Mouse (Mus musculus) hindbrain, embryonic 15.5 days (tissue): Measurements from ENCODE around the gene Zfp865. TPM values are rescaled to one million over a fixed set of nuclear protein-coding genes. Genes with fewer than 3 reads are reported as not detected.
A peak's percentile ranks its signal among the peaks of the same experiment; 100 is the strongest.

ENCODE experiments used
- ATAC-seq: fragments of 200-750 bp; cut with Nextera tagmentation; 2 replicates; pipeline ENCODE4 v1.8.0; 2017; ENCODE audit warnings: low read depth, moderate number of reproducible peaks, moderate TSS enrichment; ENCODE audit not compliant: low FRiP score
- H3K27ac ChIP-seq: fragments of 300-500 bp; sonication (generic); replicated peaks from 2 replicates; pipeline ENCODE4 v1.5.1; 2015; ENCODE audit warnings: mild to moderate bottlenecking, inconsistent platforms
- H3K27me3 ChIP-seq: fragments of 300-500 bp; sonication (generic); 2 replicates; pipeline ENCODE4 v1.6.1; 2015; ENCODE audit warnings: control low read depth, inconsistent platforms
- H3K36me3 ChIP-seq: fragments of 300-500 bp; sonication (generic); 2 replicates; pipeline ENCODE4 v1.6.1; 2015; ENCODE audit warnings: control low read depth, inconsistent platforms
- H3K4me1 ChIP-seq: fragments of 300-500 bp; sonication (generic); replicated peaks from 2 replicates; pipeline ENCODE4 v1.6.1; 2015; ENCODE audit warnings: control low read depth, inconsistent platforms
- H3K4me2 ChIP-seq: fragments of 300-500 bp; sonication (generic); 2 replicates; pipeline ENCODE4 v1.6.1; 2015; ENCODE audit warnings: moderate library complexity, mild to moderate bottlenecking, inconsistent platforms
- H3K4me3 ChIP-seq: fragments of 300-500 bp; sonication (generic); 2 replicates; pipeline ENCODE4 v1.5.1; 2015; ENCODE audit warnings: mild to moderate bottlenecking, inconsistent platforms
- H3K9ac ChIP-seq: fragments of 300-500 bp; sonication (generic); 2 replicates; pipeline ENCODE4 v1.6.1; 2015; ENCODE audit warnings: inconsistent platforms
- H3K9me3 ChIP-seq: fragments of 300-500 bp; sonication (generic); 2 replicates; pipeline ENCODE4 v1.6.1; 2016; ENCODE audit warnings: control low read depth, inconsistent platforms
- WGBS: fragments of 180-500 bp; shearing (Covaris S2); methylation state at CpG from one replicate; pipeline ENCODE4 v1.1.7; 2015; 5-methylcytosine and 5-hydroxymethylcytosine counted together
- polyA plus RNA-seq: library from polyadenylated mRNA; unstranded; fragments of >200 nt; fragmentation: Nextera tagmentation; extraction: Ambion mirVana; gene quantifications from 2 replicates; pipeline ENCODE4 v1.2.1, GENCODE M21; 2015

The Zfp865 gene
- polyA plus RNA-seq, 1 experiment from 2014 or later: 7.5 TPM

DNA sequence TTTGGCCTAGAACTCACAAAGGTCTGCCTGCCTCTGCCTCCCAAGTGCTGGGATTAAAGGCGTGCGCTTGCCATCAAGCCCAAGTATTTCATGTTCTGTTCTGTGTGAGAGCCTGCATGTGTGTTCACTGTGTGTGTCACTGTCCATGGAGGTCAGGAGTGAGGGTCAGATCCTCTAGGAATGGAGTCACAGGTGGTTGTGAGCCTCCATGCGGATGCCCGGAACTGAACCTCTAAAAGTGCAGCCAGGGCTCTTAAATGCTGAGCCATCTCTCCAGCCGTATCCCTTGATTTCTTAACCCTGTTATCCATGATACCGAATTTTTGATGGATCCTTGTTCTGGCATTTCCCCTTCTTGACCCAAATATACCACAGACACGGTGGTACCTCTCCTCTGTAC lies 16.9 kb downstream of the Zfp865 start:
- ATAC-seq: no peak
- Histone ChIP-seq H3K4me3 (no peak overlapping the region), H3K9me3 (no peaks in the 10 kb centered on the region), H3K36me3 (peaks cover 33% of the 10 kb centered on the region), H3K4me2 (peak overlapping the region; percentile 58), H3K27me3 (no peaks in the 10 kb centered on the region), H3K4me1 (peaks cover 21% of the 10 kb centered on the region), H3K27ac (no peak overlapping the region), H3K9ac (no peak overlapping the region)
- WGBS: 95% methylated on average over 7 of the region's 7 CpGs

DNA sequence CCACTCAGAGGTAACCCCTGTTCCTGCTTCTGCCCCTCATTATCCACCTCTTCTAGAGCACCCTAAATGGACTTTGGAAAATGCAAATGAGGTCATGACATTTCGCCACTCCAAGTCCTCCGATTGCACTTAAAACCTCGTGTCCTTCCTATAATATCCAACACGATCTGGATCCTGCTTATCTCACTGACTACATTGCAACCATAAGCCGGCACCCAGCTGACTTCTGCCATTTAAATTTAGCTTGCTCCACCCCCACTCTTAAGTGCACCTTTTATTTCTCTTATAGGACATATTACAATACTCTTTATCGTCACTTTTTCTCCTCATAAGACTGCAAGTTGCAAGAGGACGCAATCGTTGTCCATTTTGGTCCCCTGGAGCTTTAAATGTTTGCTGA lies 17.3 kb downstream of the Zfp865 start:
- ATAC-seq: no peak
- H3K27ac ChIP-seq: peak overlapping the region; percentile 98
- peaks cover 28% of the 10 kb centered on the region for H3K36me3 ChIP-seq
- H3K4me3 ChIP-seq: peak overlapping the region; percentile 68
- H3K9me3 ChIP-seq: no peaks in the 10 kb centered on the region
- H3K27me3 ChIP-seq: no peaks in the 10 kb centered on the region
- WGBS: 84% methylated on average over 8 of the region's 8 CpGs
- H3K4me1 ChIP-seq: peaks cover 21% of the 10 kb centered on the region
- H3K9ac ChIP-seq: peak overlapping the region; percentile 82; the same call in 1 of the 2 replicates
- peak overlapping the region; percentile 58 for H3K4me2 ChIP-seq

DNA sequence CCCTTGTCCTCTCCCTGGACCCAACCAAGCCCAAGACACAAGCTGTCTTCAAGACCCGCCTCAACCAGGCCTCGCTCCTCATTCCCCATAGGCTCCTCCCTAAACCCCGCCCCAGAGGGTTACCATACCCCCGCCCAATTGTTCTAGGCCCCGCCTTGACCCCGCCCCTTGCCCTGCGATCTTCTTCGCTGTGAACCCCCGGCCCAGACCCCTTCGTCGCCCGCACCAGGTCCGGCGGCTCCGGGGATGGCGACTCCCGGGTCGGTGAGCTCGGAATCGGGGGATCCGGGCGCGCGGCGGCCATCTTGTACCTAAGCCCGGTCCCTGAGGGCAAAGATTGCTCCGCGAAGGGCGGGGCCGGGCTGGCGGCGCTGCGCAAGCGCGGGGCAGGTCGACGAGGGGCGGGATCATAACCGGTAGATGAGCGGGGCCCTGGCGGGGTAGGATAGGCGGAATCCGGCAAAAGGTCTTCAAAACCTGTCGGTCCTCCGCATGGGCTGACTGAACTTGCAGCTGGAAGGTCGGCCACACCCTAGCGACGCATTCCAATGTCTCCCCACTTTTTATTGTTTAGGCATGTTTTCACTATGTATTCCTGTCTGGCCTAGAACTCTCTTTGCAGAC lies 18.0 kb downstream of the Zfp865 start, which contains the start of gene Zfp784:
TSS of gene Zfp784 (minus strand) at position 338 of the 624 bp plus-strand sequence.
- no peaks in the 10 kb centered on the region for H3K9me3 ChIP-seq
- peak within 1 kb of the TSS; percentile 82 for H3K9ac ChIP-seq
- 0% methylated on average over 48 of the region's 48 CpGs for WGBS
- no peaks in the 10 kb centered on the region for H3K27me3 ChIP-seq
- peaks cover 21% of the 10 kb centered on the region for H3K4me1 ChIP-seq
- H3K27ac ChIP-seq: peak within 1 kb of the TSS; percentile 98
- peaks cover 24% of the 10 kb centered on the region for H3K36me3 ChIP-seq
- ATAC-seq: peak; percentile 96
- H3K4me2 ChIP-seq: peak within 1 kb of the TSS; percentile 58
- H3K4me3 ChIP-seq: peak within 1 kb of the TSS; percentile 68

GRCm38 (mm10) chr7:5038940-5039339 lies 18.8 kb downstream of the Zfp865 start:
- Histone ChIP-seq H3K36me3 (peaks cover 18% of the 10 kb centered on the region), H3K27me3 (no peaks in the 10 kb centered on the region), H3K4me2 (peak overlapping the region; percentile 58), H3K9me3 (no peaks in the 10 kb centered on the region), H3K4me3 (peak overlapping the region; percentile 68), H3K27ac (peak overlapping the region; percentile 98), H3K9ac (peak overlapping the region; percentile 82), H3K4me1 (peaks cover 21% of the 10 kb centered on the region)
- no peak for ATAC-seq
- WGBS: 35% methylated on average over 5 of the region's 5 CpGs

DNA sequence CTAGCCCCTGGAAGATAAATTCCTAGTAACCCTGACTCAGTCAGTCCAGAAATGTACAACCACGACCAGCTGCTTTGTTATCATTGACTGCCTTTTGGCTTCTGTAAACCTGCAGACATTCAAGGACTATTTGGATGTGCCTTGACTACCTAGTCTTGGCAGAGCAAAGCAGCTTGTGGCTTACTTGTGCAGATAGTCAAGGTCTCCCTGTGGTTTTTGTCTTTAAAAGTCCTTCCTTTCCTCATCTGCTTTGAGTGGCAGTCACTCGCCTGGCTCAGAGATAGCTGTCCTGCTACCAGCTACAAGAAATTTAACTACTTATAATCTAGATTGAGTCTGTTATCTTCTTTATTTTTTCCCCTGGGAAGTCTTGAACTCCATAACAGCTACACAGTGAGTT lies 24.8 kb downstream of the Zfp865 start:
- no peak overlapping the region for H3K4me2 ChIP-seq
- no peak for ATAC-seq
- H3K27me3 ChIP-seq: no peaks in the 10 kb centered on the region
- no peaks in the 10 kb centered on the region for H3K36me3 ChIP-seq
- no peak overlapping the region for H3K27ac ChIP-seq
- H3K4me1 ChIP-seq: peaks cover 1% of the 10 kb centered on the region; the same call in 1 of the 2 replicates
- 76% methylated on average over 2 of the region's 2 CpGs for WGBS
- H3K4me3 ChIP-seq: no peak overlapping the region
- H3K9ac ChIP-seq: no peak overlapping the region
- no peaks in the 10 kb centered on the region for H3K9me3 ChIP-seq

GRCm38 (mm10) chr7:5046112-5046511 lies 25.9 kb downstream of the Zfp865 start:
- peaks cover 8% of the 10 kb centered on the region for H3K4me1 ChIP-seq
- 67% methylated on average over 2 of the region's 2 CpGs for WGBS
- H3K27ac ChIP-seq: no peak overlapping the region
- H3K4me2 ChIP-seq: no peak overlapping the region
- H3K4me3 ChIP-seq: no peak overlapping the region
- H3K9me3 ChIP-seq: no peaks in the 10 kb centered on the region
- H3K27me3 ChIP-seq: no peaks in the 10 kb centered on the region
- H3K36me3 ChIP-seq: no peaks in the 10 kb centered on the region
- no peak overlapping the region for H3K9ac ChIP-seq
- no peak for ATAC-seq

- peaks cover 13% of the 10 kb centered on the region for H3K4me1 ChIP-seq
- no peaks in the 10 kb centered on the region for H3K36me3 ChIP-seq
- 23% methylated on average over 2 of the region's 2 CpGs for WGBS
- H3K4me3 ChIP-seq: no peak overlapping the region
- H3K27ac ChIP-seq: no peak overlapping the region
- no peaks in the 10 kb centered on the region for H3K27me3 ChIP-seq
- H3K4me2 ChIP-seq: no peak overlapping the region
- H3K9me3 ChIP-seq: no peaks in the 10 kb centered on the region
- no peak for ATAC-seq
- no peak overlapping the region for H3K9ac ChIP-seq
Observed at GRCm38 (mm10) chr7:5047313-5047712, 27.1 kb downstream of the Zfp865 start.

- peak; percentile 79 for ATAC-seq
- peak within 1 kb of the TSS; percentile 84 for H3K9ac ChIP-seq
- H3K9me3 ChIP-seq: no peaks in the 10 kb centered on the region
- H3K4me1 ChIP-seq: peaks cover 51% of the 10 kb centered on the region
- peak within 1 kb of the TSS; percentile 92 for H3K27ac ChIP-seq
- peaks cover 24% of the 10 kb centered on the region for H3K27me3 ChIP-seq
- peak within 1 kb of the TSS; percentile 93 for H3K4me2 ChIP-seq
- no peaks in the 10 kb centered on the region for H3K36me3 ChIP-seq
- peak within 1 kb of the TSS; percentile 79 for H3K4me3 ChIP-seq
- WGBS: under 1% methylated on average over 65 of the region's 65 CpGs
Observed at GRCm38 (mm10) chr7:5051193-5052192, 31.3 kb downstream of the Zfp865 start, which contains the start of gene Zfp580. Gene Zfp580 (plus strand): TSS chr7:5051538.

DNA sequence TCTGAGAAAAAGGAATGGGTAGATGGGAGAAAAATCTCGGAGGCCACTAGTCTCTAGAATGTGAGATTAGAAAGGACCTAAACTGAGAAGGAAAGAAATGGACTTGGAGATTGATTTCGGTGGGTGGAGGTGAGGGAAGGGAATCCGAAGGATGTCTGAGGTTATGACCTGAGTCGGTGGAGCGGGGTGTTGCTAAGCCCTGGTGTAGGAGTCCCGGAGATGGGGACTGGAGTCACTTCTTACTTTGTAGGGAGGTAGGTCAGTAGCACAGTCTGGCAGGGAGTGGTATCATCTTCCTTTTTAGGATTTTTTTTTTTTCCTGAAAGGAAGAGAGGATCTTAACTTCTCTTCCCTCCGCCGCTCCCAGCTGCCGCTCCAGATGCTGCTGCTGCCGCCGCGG lies 32.3 kb downstream of the Zfp865 start:
- peak overlapping the region; percentile 92; the same call in 1 of the 2 replicates for H3K27ac ChIP-seq
- no peak for ATAC-seq
- H3K36me3 ChIP-seq: no peaks in the 10 kb centered on the region
- H3K4me1 ChIP-seq: peaks cover 57% of the 10 kb centered on the region
- peak overlapping the region; percentile 93 for H3K4me2 ChIP-seq
- WGBS: 2% methylated on average over 12 of the region's 12 CpGs
- peak overlapping the region; percentile 79 for H3K4me3 ChIP-seq
- H3K9me3 ChIP-seq: no peaks in the 10 kb centered on the region
- H3K27me3 ChIP-seq: peaks cover 24% of the 10 kb centered on the region
- peak overlapping the region; percentile 84 for H3K9ac ChIP-seq

GRCm38 (mm10) chr7:5052931-5053343 lies 32.8 kb downstream of the Zfp865 start:
- peak overlapping the region; percentile 93 for H3K4me2 ChIP-seq
- peaks cover 62% of the 10 kb centered on the region for H3K4me1 ChIP-seq
- WGBS: 4% methylated on average over 44 of the region's 45 CpGs
- ATAC-seq: no peak
- H3K27ac ChIP-seq: 0 out of 2 replicates have a peak overlapping the region, but pooled peaks have one; percentile 24
- no peaks in the 10 kb centered on the region for H3K36me3 ChIP-seq
- H3K9ac ChIP-seq: peak overlapping the region; percentile 84
- H3K4me3 ChIP-seq: peak overlapping the region; percentile 79
- no peaks in the 10 kb centered on the region for H3K9me3 ChIP-seq
- peaks cover 28% of the 10 kb centered on the region for H3K27me3 ChIP-seq

- Histone ChIP-seq H3K4me3 (peak overlapping the region; percentile 79), H3K9ac (peak overlapping the region; percentile 84), H3K27me3 (peaks cover 28% of the 10 kb centered on the region), H3K36me3 (no peaks in the 10 kb centered on the region), H3K9me3 (no peaks in the 10 kb centered on the region), H3K4me2 (peak overlapping the region; percentile 93), H3K4me1 (peaks cover 68% of the 10 kb centered on the region), H3K27ac (peak overlapping the region; percentile 54; the same call in 1 of the 2 replicates)
- 10% methylated on average over 32 of the region's 32 CpGs for WGBS
- no peak for ATAC-seq
Observed at GRCm38 (mm10) chr7:5053456-5054179, 33.4 kb downstream of the Zfp865 start.
